ENCODE assay signal across 25 mouse cellular contexts in the genomic region with DNA sequence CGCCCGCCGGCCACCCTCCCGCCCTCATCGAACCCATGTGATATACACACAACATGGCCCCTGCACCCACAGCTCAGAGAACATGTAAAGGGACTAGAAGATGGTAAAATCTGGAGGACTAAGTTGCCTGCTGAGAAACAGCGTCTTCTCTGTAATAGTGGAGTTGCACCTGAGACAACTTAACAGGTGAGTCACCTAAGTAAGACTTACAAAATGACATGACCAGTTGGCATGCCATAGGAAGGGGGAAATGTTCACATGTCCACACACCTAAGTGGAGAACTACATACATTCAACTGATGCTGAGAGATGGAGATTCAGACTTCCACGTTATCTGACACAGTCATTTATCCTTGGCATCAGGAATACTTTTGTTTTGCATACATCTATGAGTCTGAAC. TPM values are rescaled to one million over a fixed set of nuclear protein-coding genes. Genes with fewer than 3 reads are reported as not detected.
A peak's percentile ranks its signal among the peaks of the same experiment; 100 is the strongest.
DNase-seq lines count a peak whose midpoint lies in the region; ATAC-seq and TF ChIP-seq lines count a peak whose summit lies in the region.
"Had no signal": no experiment of that assay in that cellular context is flagged by ENCODE, and none has a peak within 500 bp of the region (broad histone marks: within the 10 kb centered on the region; RNA-seq: fewer than 3 reads in every experiment).

No protein-coding gene starts in this region.

- H3K4me3 ChIP-seq in forebrain, embryonic 14.5 days (ENCODE audit: low read depth, low read length): no peak overlapping the region
- no peak overlapping the region for H3K4me3 ChIP-seq in forebrain, embryonic 11.5 days (ENCODE audit: low read depth, low read length)
- no peak overlapping the region for H3K4me3 ChIP-seq in midbrain, postnatal 0 days (ENCODE audit: low read depth, low read length)
- H3K4me3 ChIP-seq in midbrain, embryonic 15.5 days: no peak overlapping the region
- H3K4me3 ChIP-seq: embryonic facial prominence, embryonic 12.5 days; forebrain, embryonic 12.5 days; heart, embryonic 12.5 days; myocyte had no signal

- no peaks in the 10 kb centered on the region for H3K4me1 ChIP-seq in forebrain, embryonic 14.5 days (ENCODE audit: control insufficient read depth, insufficient read depth, low read length)
- H3K4me1 ChIP-seq in forebrain, embryonic 11.5 days (replicated peaks; ENCODE audit: control insufficient read depth, insufficient read depth, low read length): no peaks in the 10 kb centered on the region
- no peaks in the 10 kb centered on the region for H3K4me1 ChIP-seq in midbrain, postnatal 0 days (ENCODE audit: insufficient read depth, low read length)
- H3K4me1 ChIP-seq in midbrain, embryonic 15.5 days: no peaks in the 10 kb centered on the region
- H3K4me1 ChIP-seq: embryonic facial prominence, embryonic 12.5 days; forebrain, embryonic 12.5 days had no signal

- H3K27ac ChIP-seq in forebrain, embryonic 14.5 days (ENCODE audit: low read depth, low read length): no peak overlapping the region
- H3K27ac ChIP-seq in forebrain, embryonic 11.5 days (ENCODE audit: low read depth, low read length): no peak overlapping the region
- H3K27ac ChIP-seq in midbrain, postnatal 0 days (ENCODE audit: low read depth, low read length): no peak overlapping the region
- H3K27ac ChIP-seq in midbrain, embryonic 15.5 days: no peak overlapping the region
- H3K27ac ChIP-seq: embryonic facial prominence, embryonic 12.5 days; forebrain, embryonic 12.5 days had no signal

- no peak overlapping the region for H3K4me2 ChIP-seq in forebrain, embryonic 14.5 days (ENCODE audit: low read length)
- H3K4me2 ChIP-seq in forebrain, embryonic 11.5 days (ENCODE audit: low read depth, low read length, severe bottlenecking): no peak overlapping the region
- H3K4me2 ChIP-seq in midbrain, postnatal 0 days (ENCODE audit: low read depth, low read length, poor library complexity, severe bottlenecking): no peak overlapping the region
- no peak overlapping the region for H3K4me2 ChIP-seq in midbrain, embryonic 15.5 days
- H3K4me2 ChIP-seq: embryonic facial prominence, embryonic 12.5 days; forebrain, embryonic 12.5 days; heart, embryonic 12.5 days had no signal

- TF ChIP-seq CTCF in midbrain, postnatal 0 days (IDR thresholded peaks at IDR 0.05): no peak

- no peak for ATAC-seq in forebrain, embryonic 14.5 days
- no peak for ATAC-seq in forebrain, embryonic 11.5 days (replicated peaks; ENCODE audit: low FRiP score)
- ATAC-seq in midbrain, postnatal 0 days (ENCODE audit: low FRiP score): no peak
- no peak for ATAC-seq in midbrain, embryonic 15.5 days (replicated peaks)
- ATAC-seq: liver, postnatal 0 days; Patski had no signal

- peak; percentile 11 for DNase-seq in forebrain, embryonic 14.5 days (ENCODE audit: low spot score)
- DNase-seq in forebrain, embryonic 11.5 days (ENCODE audit: low spot score): no peak
- peak; percentile 0 for DNase-seq in midbrain, postnatal 0 days (ENCODE audit: low spot score)
- peak; percentile 8 for DNase-seq in MEL-GATA-1-ER (ENCODE audit: extremely low read depth, low read depth)
- peak; percentile 25 for DNase-seq in retina, embryonic 14.5 days (ENCODE audit: low spot score)
- no peak for DNase-seq in ovary, adult 18-20 months (ENCODE audit: low spot score)
- DNase-seq in adrenal gland, postnatal 14 days: no peak
- DNase-seq: cerebellum, adult 9-11 months had no signal

- no peaks in the 10 kb centered on the region for H3K27me3 ChIP-seq in forebrain, embryonic 14.5 days (replicated peaks; ENCODE audit: control insufficient read depth, insufficient read depth, low read length)
- H3K27me3 ChIP-seq in forebrain, embryonic 11.5 days (ENCODE audit: control insufficient read depth, insufficient read depth, low read length): no peaks in the 10 kb centered on the region
- no peaks in the 10 kb centered on the region for H3K27me3 ChIP-seq in midbrain, postnatal 0 days (ENCODE audit: insufficient read depth, low read length)
- no peaks in the 10 kb centered on the region for H3K27me3 ChIP-seq in midbrain, embryonic 15.5 days (replicated peaks)
- H3K27me3 ChIP-seq: CH12.LX; embryonic facial prominence, embryonic 12.5 days; forebrain, embryonic 12.5 days; heart, embryonic 12.5 days had no signal

- 27% methylated on average over 7 of the region's 7 CpGs for WGBS in forebrain, embryonic 14.5 days
- 21% methylated on average over 7 of the region's 7 CpGs for WGBS in forebrain, embryonic 11.5 days
- WGBS in midbrain, postnatal 0 days: 18% methylated on average over 7 of the region's 7 CpGs
- 28% methylated on average over 7 of the region's 7 CpGs for WGBS in midbrain, embryonic 15.5 days

- H3K9me3 ChIP-seq in forebrain, embryonic 14.5 days (replicated peaks; ENCODE audit: control insufficient read depth, low read length): no peaks in the 10 kb centered on the region
- no peaks in the 10 kb centered on the region for H3K9me3 ChIP-seq in forebrain, embryonic 11.5 days (ENCODE audit: control insufficient read depth, low read length)
- H3K9me3 ChIP-seq in midbrain, postnatal 0 days (ENCODE audit: low read length): no peaks in the 10 kb centered on the region
- H3K9me3 ChIP-seq in midbrain, embryonic 15.5 days: no peaks in the 10 kb centered on the region
- H3K9me3 ChIP-seq: embryonic facial prominence, embryonic 12.5 days; forebrain, embryonic 12.5 days; heart, embryonic 12.5 days had no signal

- H3K9ac ChIP-seq in forebrain, embryonic 14.5 days (ENCODE audit: low read length): no peak overlapping the region
- no peak overlapping the region for H3K9ac ChIP-seq in forebrain, embryonic 11.5 days (ENCODE audit: low read length)
- H3K9ac ChIP-seq in midbrain, postnatal 0 days (replicated peaks; ENCODE audit: low read length, poor library complexity, severe bottlenecking): no peak overlapping the region
- H3K9ac ChIP-seq in midbrain, embryonic 15.5 days: no peak overlapping the region
- H3K9ac ChIP-seq: embryonic facial prominence, embryonic 12.5 days; forebrain, embryonic 12.5 days; heart, embryonic 12.5 days; liver, postnatal 0 days had no signal

- H3K36me3 ChIP-seq in forebrain, embryonic 14.5 days (ENCODE audit: control insufficient read depth, insufficient read depth, low read length): no peaks in the 10 kb centered on the region
- no peaks in the 10 kb centered on the region for H3K36me3 ChIP-seq in forebrain, embryonic 11.5 days (ENCODE audit: control insufficient read depth, insufficient read depth, low read length)
- H3K36me3 ChIP-seq in midbrain, postnatal 0 days (ENCODE audit: insufficient read depth, low read length): no peaks in the 10 kb centered on the region
- no peaks in the 10 kb centered on the region for H3K36me3 ChIP-seq in midbrain, embryonic 15.5 days (replicated peaks)
- H3K36me3 ChIP-seq: embryonic facial prominence, embryonic 12.5 days; forebrain, embryonic 12.5 days; heart, embryonic 12.5 days had no signal

RNA-seq across cellular contexts. Expression of gene Gm21060, which starts 29.7 kb away (rescaled TPM):
- polyA plus RNA-seq in forebrain, embryonic 14.5 days (2014; fragmentation: Nextera tagmentation; extraction: Ambion mirVana): not detected in 2 replicates
- polyA plus RNA-seq in forebrain, embryonic 11.5 days (2014; fragmentation: Nextera tagmentation; extraction: Ambion mirVana): not detected in 2 replicates
- total RNA-seq in midbrain, postnatal 0 days (2014; rRNA removed): not detected in 2 replicates
- polyA plus RNA-seq in midbrain, postnatal 0 days (2015; fragmentation: Nextera tagmentation; extraction: Ambion mirVana): not detected in 2 replicates
- polyA plus RNA-seq in midbrain, embryonic 15.5 days (2015; fragmentation: Nextera tagmentation; extraction: Ambion mirVana): not detected in 2 replicates
- not detected in 2 replicates for total RNA-seq in adrenal gland, postnatal 14 days (2021)
- total RNA-seq: CH12.LX; heart, postnatal 36 days; layer of hippocampus, adult 18-20 months; left cerebral cortex, adult 18-20 months; megakaryocyte progenitor cell, adult 5-6 weeks had no signal
- polyA plus RNA-seq: embryonic facial prominence, embryonic 12.5 days; forebrain, embryonic 12.5 days; gonadal fat pad, adult 2 months; heart, embryonic 12.5 days; intestine, embryonic 14.5 days; kidney, embryonic 14.5 days; limb, embryonic 14.5 days; liver, postnatal 0 days; myocyte; Patski; testis, adult 2 months had no signal

RNA-seq across cellular contexts. Expression of gene Csf2ra, which starts 38.9 kb away (rescaled TPM):
- polyA plus RNA-seq in forebrain, embryonic 14.5 days (2014; fragmentation: Nextera tagmentation; extraction: Ambion mirVana): 10.2 and 15.7 TPM in 2 replicates
- polyA plus RNA-seq in forebrain, embryonic 11.5 days (2014; fragmentation: Nextera tagmentation; extraction: Ambion mirVana): 17.9 and 19.2 TPM in 2 replicates
- 47.0 and 52.1 TPM in 2 replicates for total RNA-seq in midbrain, postnatal 0 days (2014; rRNA removed)
- polyA plus RNA-seq in midbrain, postnatal 0 days (2015; fragmentation: Nextera tagmentation; extraction: Ambion mirVana): 42.8 and 53.2 TPM in 2 replicates
- polyA plus RNA-seq in midbrain, embryonic 15.5 days (2015; fragmentation: Nextera tagmentation; extraction: Ambion mirVana): 63.1 and 78.9 TPM in 2 replicates
- total RNA-seq in adrenal gland, postnatal 14 days (2021): 17.8 and 21.0 TPM in 2 replicates

Comparison
In these comparisons a context has a peak if more than half of its experiments do, and no peak if none do; other contexts are left out.
1. DNase-seq: peak in forebrain, embryonic 14.5 days (single experiment), midbrain, postnatal 0 days (single experiment), MEL-GATA-1-ER (single experiment) and retina, embryonic 14.5 days (single experiment); none in forebrain, embryonic 11.5 days (single experiment), ovary, adult 18-20 months (single experiment) and adrenal gland, postnatal 14 days (single experiment).